Mouse (Mus musculus) neural tube, embryonic 13.5 days (tissue): ENCODE measurements around the gene Zscan4d. TPM values are rescaled to one million over a fixed set of nuclear protein-coding genes. Genes with fewer than 3 reads are reported as not detected.
"Not testable (repeated sequence)": the region's sequence is repeated elsewhere in the genome, so short reads cannot be mapped to it uniquely, and the experiment has no call there.

Experiments
- ATAC-seq: fragments of 200-750 bp; cut with Nextera tagmentation; 2 replicates; pipeline ENCODE4 v1.8.0; 2017; ENCODE audit warnings: low read depth, mild to moderate bottlenecking, moderate TSS enrichment, moderate library complexity
- H3K27ac ChIP-seq: fragments of 300-500 bp; sonication (generic); replicated peaks from 2 replicates; pipeline ENCODE4 v1.5.1; 2015; ENCODE audit warnings: moderate library complexity, mild to moderate bottlenecking, inconsistent platforms
- H3K27me3 ChIP-seq: fragments of 300-500 bp; sonication (generic); 2 replicates; pipeline ENCODE4 v1.6.1; 2015; ENCODE audit warnings: mild to moderate bottlenecking, inconsistent platforms
- H3K36me3 ChIP-seq: fragments of 300-500 bp; sonication (generic); 2 replicates; pipeline ENCODE4 v1.6.1; 2015; ENCODE audit warnings: mild to moderate bottlenecking, inconsistent platforms
- H3K4me1 ChIP-seq: fragments of 300-500 bp; sonication (generic); replicated peaks from 2 replicates; pipeline ENCODE4 v1.6.1; 2015; ENCODE audit warnings: inconsistent platforms
- H3K4me2 ChIP-seq: fragments of 300-500 bp; sonication (generic); 2 replicates; pipeline ENCODE4 v1.6.1; 2015; ENCODE audit warnings: inconsistent platforms, mild to moderate bottlenecking, moderate library complexity
- H3K4me3 ChIP-seq: fragments of 300-500 bp; sonication (generic); 2 replicates; pipeline ENCODE4 v1.5.1; 2015; ENCODE audit warnings: mild to moderate bottlenecking, inconsistent platforms
- H3K9ac ChIP-seq: fragments of 300-500 bp; sonication (generic); 2 replicates; pipeline ENCODE4 v1.6.1; 2015; ENCODE audit warnings: moderate library complexity, mild to moderate bottlenecking, inconsistent platforms
- H3K9me3 ChIP-seq: fragments of 300-500 bp; sonication (generic); 2 replicates; pipeline ENCODE4 v1.6.1; 2016; ENCODE audit warnings: inconsistent platforms
- WGBS: fragments of 180-500 bp; shearing (Covaris S2); methylation state at CpG from one replicate; pipeline ENCODE4 v1.1.7; 2015; 5-methylcytosine and 5-hydroxymethylcytosine counted together
- polyA plus RNA-seq: library from polyadenylated mRNA; unstranded; fragments of >200 nt; fragmentation: Nextera tagmentation; extraction: Ambion mirVana; gene quantifications from 2 replicates; pipeline ENCODE4 v1.2.1, GENCODE M21; 2015

Gene Zscan4d
- polyA plus RNA-seq, result not detected in 2 replicates

- H3K27me3 ChIP-seq, H3K4me1 ChIP-seq, H3K4me3 ChIP-seq, H3K9me3 ChIP-seq, H3K4me2 ChIP-seq, H3K27ac ChIP-seq, H3K36me3 ChIP-seq, H3K9ac ChIP-seq, ATAC-seq: not testable (repeated sequence)
- 87% methylated on average over 4 of the region's 4 CpGs for WGBS
Measured at GRCm38 (mm10) chr7:11166059-11166458, at the start of gene Zscan4d. Zscan4d (minus strand) TSS chr7:11166159.

GRCm38 (mm10) chr7:11158036-11158435 is 7.9 kb downstream of the Zscan4d start:
- not testable (repeated sequence) for H3K9ac ChIP-seq, ATAC-seq, H3K4me2 ChIP-seq, H3K9me3 ChIP-seq, H3K4me1 ChIP-seq, H3K36me3 ChIP-seq, H3K27ac ChIP-seq, H3K4me3 ChIP-seq, H3K27me3 ChIP-seq
- 33% methylated on average over 6 of the region's 6 CpGs for WGBS

Other genes starting within 250 kb of the Zscan4d start
- not detected in 2 replicates for gene Zscan4c, start 160.4 kb downstream of the Zscan4d start, polyA plus RNA-seq
- not detected in 2 replicates for gene Zscan4-ps1, start 96.5 kb downstream of the Zscan4d start, polyA plus RNA-seq
- not detected in 2 replicates for gene Zscan4e, start 144.5 kb upstream of the Zscan4d start, polyA plus RNA-seq
- not detected in 2 replicates for gene Zscan4f, start 231.8 kb upstream of the Zscan4d start, polyA plus RNA-seq